Mouse (Mus musculus) heart, postnatal 0 days (tissue): ENCODE measurements around the gene Tmpo.

Experiments
- CTCF ChIP-seq: IDR thresholded peaks from 2 replicates; pipeline ENCODE4 v1.5.1; 2016; ENCODE audit warnings: antibody characterized with exemption, control low read depth, low read depth
- EP300 ChIP-seq: IDR thresholded peaks from 2 replicates; pipeline ENCODE4 v1.6.1; 2016; ENCODE audit warnings: antibody characterized with exemption, low read depth

DNA sequence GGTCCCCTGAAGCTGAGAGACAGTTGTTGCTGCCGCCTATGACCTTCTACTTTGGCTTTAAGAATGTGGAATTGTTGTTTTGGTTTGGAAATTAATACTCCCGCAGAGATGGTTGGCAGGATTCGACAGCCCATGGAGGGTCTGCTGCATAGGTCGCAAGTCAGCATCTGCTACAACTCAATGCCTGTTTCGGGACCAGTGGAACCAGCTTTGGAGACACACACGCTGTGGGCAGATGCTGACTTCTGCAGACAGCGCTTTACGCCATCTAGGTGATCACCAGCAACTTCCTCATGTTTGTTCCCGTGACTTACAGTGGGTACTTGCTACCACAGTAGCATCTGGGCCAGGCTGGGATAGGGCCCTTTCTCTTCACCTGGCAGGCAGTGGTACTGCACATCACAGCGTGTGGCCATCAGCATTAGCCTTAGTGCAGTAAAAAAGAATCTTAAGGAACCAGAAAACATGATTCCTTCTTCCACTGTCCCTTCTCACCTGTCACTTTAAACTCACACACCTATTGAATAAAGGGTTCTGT is 38.4 kb downstream of the Tmpo start:
- TF ChIP-seq EP300 (no peak), CTCF (no peak)
